Mouse (Mus musculus) heart, postnatal 0 days (tissue): ENCODE results near the gene Purb.

Source experiments
- CTCF ChIP-seq: IDR thresholded peaks from 2 replicates; pipeline ENCODE4 v1.5.1; 2016; ENCODE audit warnings: antibody characterized with exemption, control low read depth, low read depth
- EP300 ChIP-seq: IDR thresholded peaks from 2 replicates; pipeline ENCODE4 v1.6.1; 2016; ENCODE audit warnings: antibody characterized with exemption, low read depth

DNA sequence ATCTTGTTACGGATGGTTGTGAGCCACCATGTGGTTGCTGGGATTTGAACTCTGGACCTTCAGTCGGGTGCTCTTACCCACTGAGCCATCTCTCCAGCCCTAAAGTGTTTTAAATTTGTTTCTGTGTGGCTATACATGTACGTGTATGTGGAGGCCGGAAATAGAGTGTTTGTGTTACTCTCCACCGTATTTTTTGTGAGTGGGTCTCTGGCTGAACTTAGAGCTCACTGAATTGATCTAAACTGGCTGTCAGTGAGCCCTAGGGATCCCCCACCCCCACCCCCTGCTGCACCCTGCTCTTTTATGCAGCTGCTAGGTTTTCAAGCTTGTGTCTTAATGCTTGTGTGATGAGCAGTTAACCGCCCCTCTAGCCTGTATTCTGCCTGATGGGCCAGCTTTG is 1.2 kb upstream of the Purb start:
- TF ChIP-seq CTCF (no peak), EP300 (no peak)
